Mouse (Mus musculus) left cerebral cortex, postnatal 10 days (tissue): ENCODE results near the gene Trim63. TPM values are rescaled to one million over a fixed set of nuclear protein-coding genes. Genes with fewer than 3 reads are reported as not detected.
"Not testable (repeated sequence)": the region's sequence is repeated elsewhere in the genome, so short reads cannot be mapped to it uniquely, and the experiment has no call there.

Experiments used
- DNase-seq, 2 experiments: peaks; one replicate each; pipeline ENCODE4 v3.0.0; 2021 to 2022; ENCODE audit warnings: low spot score in 2 of 2, mixed read lengths in 1 of 2; ENCODE audit errors: extremely low spot score in 1 of 2
- intact Hi-C: fragments of 180-260 bp; cut with DNase I; formaldehyde crosslinking; loops from one replicate; pipeline ENCODE4 v1.15.1; 2025
- total RNA-seq, 2 experiments: library from RNA; stranded (reverse); gene quantifications; 2 replicates each; pipeline ENCODE4 v1.2.3; 2021

Trim63 gene
- total RNA-seq, result under 1 TPM; 0.66 to 0.87 TPM

DNA sequence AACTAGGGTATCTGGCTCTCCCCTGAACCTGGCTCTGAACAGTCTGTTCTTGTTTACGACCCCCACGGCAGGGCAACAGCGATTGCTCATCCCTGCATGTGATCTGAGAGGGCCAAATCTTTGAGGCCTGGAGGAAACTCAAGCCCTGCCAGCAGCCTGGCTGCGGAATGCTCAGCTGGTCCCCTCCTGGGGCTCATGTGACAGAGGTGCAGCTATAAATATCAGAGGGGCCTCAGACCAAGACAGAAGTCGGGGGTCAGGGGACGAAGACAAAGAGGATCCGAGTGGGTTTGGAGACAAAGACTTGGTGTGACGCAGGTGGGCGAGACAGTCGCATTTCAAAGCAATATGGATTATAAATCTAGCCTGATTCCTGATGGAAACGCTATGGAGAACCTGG lies at the start of gene Trim63:
Trim63 (plus strand) TSS at position 245 of the 400 bp plus-strand sequence.
- DNase-seq, result peak in 1 of 2 experiments; percentile 33
- intact Hi-C loops, result no loop called here

DNA sequence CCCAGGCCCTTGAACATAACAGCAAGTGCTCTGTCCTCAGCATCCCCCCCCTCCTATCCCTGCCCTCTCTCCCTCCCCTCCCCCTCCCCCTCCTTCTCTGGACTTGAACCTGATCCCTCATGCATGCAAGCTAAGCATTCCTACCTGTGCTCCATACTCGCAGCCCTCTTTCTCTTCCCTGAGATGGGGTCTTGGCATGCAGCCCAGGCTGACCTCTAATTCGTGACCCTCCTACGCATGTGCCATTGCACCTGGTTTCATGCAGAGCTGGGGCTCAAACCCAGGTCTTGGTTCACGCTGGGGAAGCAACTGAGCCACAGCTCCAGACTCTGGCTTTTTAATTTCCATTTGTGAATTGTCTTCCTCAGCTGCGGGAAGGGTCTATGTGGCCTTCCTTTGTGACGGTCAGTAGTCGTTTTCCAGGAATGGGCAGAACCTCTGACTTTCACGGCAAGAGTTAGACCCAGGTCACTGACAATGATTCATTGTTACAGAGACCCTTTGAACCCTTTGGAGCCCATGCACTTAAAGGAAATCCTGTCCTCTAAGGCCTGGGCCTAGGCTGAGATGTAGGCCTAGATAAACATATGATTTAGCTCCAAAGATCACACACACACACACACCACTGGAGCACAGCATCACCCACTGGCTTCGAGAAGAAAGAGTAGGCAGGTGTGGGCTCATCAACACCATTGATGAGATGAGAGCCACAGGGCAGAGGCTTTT lies 48.9 kb upstream of the Trim63 start:
- intact Hi-C loops, result no loop called here

DNA sequence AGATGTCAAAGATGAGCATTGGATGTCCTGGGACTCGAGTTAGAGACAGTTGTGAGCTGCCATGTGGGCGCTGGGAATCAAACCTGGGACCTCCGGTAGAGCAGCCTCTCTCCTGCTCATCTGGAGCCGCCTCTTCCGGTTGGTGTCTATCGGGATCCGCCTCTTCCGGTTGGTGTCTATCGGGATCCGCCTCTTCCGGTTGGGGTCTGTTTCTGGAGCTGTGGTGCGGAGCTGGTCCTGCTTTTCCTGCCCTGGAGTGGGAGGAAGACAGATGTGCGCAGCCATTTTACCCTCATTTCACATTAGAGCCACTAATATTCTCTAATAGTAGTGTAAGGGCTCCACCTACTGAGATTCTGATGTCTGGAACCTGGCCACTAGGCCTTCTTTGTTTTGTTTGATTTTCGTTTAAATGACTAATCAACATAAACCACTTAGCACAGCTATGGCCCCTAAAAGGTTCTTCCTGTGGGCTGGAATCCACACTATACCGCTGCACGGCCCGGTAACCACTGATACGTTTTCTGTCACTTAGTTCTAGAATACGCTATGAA lies 46.7 kb upstream of the Trim63 start:
- intact Hi-C loops, result no loop called here
- peak in 1 of 2 experiments; percentile 46 for DNase-seq

More for the DNA sequence above, 48.9 kb upstream of the Trim63 start:
- DNase-seq, result no peak

DNA sequence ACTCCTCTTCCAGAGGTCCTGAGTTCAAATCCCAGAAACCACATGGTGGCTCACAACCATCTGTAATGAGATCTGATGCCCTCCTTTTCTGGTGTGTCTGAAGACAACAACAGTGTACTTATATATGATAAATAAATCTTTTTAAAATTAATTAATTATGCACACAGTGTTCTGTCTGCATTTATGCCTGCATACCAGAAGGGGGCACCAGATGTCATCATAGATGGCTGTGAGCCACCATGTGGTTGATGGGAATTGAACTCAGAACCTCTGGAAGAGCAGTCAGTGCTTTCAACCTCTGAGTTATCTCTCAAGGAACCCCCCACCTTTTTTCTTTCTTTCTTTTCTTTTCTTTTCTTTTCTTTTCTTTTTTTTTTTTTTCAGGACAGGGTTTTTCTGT lies 45.3 kb upstream of the Trim63 start:
- intact Hi-C loops, DNase-seq: not testable (repeated sequence)

DNA sequence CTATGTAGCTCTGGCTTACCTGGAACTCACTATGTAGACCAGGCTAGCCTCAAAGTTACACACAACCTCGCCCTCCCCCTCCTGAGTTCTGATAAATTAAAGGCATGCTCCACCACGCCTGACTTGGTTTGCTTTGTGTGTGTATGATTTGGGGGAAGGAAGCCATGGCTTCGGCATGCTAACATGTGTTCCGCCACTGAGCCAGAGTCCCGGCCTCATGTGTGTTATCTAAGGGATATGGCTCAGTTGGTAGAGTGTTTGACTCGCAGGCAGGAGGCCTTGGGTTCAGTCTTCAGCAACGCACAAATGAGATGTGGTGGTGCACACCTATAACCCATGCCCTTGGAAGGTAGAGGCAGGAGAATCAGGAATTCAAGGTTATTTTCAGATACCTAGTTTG lies 42.9 kb upstream of the Trim63 start:
- no peak for DNase-seq
- intact Hi-C loops, result no loop called here

DNA sequence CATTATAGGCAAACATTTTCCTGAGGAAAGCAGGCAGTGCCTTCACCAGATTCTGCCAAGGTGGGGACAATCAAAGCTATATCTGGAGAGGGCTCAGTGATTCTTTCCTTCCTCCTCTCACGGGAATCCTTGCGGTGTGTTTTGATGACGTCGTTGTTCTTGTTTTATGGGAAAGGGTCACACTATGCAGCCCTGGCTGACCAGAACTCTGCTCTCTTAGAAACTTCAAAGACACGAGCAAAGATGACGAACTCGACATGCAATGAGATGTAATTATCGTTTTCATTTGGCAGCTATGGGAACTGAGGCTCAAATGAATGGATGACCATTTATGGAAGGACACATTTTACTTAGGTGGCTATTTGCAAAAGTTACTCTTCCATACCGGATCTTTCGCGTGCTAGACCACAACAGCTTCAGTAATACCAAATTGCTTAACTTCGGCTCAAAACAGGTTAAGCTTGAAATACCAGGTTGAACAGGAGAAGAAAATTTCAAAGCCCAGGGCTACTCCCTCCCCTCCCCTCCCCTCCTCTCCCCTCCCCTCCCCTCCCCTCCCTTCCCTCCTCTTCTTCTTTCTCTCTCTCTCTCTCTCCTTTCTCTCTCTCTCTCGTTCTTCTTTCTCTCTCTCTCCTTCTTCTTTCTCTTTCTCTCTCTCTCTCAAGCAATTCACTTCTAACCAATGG lies 42.0 kb upstream of the Trim63 start:
- intact Hi-C loops, result no loop called here
- DNase-seq, result no peak

DNA sequence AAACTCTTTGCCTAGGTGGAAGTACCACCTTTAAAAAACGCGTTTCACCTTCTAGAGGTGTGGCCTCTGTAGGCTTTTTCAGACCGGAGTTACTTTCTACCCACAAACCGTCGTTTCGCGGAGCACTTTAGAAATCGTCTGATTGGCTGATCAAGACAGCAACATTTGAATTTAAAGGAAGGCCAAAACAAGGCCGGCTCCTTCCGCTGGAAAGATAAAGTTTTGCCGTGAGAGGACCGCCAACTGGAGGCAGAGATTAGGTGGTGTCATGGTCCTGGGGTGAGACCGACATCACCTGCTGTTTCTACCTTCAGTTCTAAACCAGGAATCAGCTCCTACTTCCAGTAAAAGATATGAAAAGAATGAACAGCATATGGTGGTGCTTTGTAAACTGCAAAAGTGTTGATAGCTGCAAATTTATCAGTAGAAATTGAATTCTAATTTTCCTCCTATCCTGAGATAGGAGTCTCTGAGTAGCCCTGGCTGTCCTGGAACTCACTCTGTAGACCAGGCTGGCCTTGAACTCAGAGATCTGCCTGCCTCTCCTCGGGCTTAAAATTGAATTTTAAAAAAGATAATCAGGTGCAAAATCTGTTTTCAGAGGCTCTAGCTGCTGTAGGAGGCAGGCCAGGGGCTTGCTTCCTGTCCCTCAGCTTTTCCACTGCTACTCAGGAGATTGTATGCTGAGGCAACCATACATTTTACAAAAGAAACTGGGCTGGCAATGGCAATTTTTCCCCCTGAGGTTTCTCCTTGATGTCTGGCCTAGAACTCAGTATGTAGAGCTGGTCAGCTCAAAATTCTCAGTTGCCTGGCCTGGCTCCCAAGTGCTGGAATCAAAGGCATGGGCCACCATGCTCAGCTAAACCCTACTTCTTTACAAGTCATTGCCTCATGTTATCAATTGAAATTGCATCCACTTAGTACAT lies 41.2 kb upstream of the Trim63 start:
- intact Hi-C loops, result no loop called here
- DNase-seq, result no peak

DNA sequence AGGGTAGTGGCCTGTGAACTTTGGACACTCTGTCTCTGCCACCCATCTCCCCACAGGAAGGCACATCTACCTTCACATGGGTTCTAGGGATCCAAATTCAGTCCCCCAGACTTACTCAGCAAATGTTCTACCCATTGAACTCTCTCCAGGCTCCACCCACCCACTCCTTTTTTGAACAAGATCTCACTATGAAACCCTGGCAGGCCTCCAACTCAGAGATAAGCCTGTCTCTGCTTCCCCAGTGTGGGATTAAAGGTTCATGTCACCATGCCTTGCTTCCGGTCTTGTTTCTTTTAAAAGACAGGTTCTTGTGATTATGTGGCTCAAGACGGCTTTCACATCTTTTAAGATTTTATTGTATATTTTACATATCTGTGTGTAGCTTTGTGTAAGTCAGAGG lies 30.0 kb upstream of the Trim63 start:
- DNase-seq, result no peak
- intact Hi-C loops, result no loop called here

DNA sequence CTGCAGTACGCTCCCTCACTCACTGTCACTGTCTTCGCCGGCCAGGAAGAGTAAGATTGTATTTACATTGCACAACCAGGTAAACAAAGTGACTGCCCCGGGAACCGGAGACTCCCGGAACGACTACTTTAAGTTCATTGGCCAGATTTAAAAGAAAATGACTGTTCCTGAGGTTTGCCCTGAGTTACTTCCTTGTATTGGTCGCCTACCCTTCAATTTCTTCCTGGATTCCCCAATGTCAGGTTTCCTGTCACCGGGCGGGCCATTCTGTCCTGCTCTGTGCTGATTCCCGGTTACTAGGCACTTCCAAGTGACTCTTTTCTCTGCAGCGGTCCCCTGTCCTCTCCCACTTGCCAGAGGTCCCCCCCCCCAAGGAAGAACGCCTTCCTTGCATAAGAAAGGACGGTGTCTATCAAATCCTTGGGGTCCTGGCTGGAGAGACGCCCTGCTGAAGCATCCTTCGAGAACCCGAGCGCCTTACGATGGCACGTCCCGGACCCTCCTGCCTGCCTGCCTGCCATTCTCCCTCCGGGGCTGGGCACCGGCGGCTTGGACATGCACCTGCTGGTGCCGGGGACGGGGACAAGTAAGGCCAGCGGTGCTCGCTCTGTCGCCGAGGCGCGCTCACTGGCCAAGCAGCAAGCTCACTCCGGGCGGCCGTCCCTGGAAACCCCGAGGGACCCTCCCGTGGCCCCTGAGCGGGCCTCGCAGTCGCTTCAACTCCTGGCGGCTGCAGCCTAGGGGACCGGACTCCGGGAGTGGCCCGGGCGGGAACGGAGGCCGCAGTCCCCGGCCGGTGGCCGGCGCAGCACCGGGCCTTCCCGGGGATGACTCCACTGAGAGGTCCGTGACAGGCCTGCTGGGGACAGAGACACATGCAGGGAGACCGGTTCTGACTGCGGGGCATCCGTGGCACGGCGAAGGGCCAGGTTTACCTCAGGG lies 28.4 kb upstream of the Trim63 start:
- intact Hi-C loops, result no loop called here
- DNase-seq, result peak in 1 of 2 experiments; percentile 68

DNA sequence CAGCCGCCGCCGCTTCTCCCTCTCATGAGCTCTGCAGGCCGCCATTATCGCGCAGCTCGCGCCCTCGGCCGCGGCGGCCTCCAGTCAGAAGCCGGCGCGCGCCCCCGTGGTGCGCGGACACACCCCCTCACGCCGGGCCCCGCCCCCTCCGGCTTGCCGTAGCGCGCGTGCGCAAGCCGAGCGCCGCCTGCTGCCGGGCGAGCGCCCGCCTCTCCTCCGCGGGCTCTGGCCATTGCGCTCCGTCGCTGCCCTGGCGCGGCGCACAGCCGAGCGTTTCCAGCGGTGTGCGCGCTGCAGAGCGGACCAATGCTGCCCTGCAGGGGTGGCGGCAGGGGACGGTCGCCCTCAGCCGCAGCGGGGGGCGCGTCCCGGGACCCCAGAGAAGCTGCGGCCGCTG lies 27.8 kb upstream of the Trim63 start:
- intact Hi-C loops, result no loop called here

DNA sequence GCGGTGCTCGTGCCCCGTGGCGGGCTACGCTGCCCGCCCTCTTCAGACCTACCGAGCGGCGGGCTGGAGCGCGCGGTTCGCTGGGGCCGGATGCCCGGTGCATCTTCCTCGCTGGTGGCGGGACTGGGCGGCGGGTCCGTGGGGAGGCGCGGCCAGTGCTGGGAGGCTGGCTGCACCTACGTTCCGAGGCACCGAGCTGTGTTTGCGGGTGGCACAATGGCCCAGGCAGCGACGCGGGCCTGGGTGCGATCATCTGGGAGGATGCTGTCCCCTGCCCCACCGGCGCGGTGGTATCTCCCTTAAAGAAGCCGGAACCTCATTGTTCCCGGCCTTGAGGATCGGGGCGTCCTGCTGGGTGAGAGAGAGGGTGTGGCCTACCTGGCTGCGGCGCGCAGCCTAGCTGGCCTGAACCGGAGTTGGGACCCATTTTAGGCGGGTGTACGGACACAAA lies 27.3 kb upstream of the Trim63 start, which contains the start of gene Pdik1l:
Pdik1l (minus strand) TSS at position 321 of the 451 bp plus-strand sequence.
- peak; percentile 41 to 87 for DNase-seq
- intact Hi-C loops, result no loop called here

More for the DNA sequence above, 27.8 kb upstream of the Trim63 start:
- DNase-seq, result peak; percentile 91 to 97

DNA sequence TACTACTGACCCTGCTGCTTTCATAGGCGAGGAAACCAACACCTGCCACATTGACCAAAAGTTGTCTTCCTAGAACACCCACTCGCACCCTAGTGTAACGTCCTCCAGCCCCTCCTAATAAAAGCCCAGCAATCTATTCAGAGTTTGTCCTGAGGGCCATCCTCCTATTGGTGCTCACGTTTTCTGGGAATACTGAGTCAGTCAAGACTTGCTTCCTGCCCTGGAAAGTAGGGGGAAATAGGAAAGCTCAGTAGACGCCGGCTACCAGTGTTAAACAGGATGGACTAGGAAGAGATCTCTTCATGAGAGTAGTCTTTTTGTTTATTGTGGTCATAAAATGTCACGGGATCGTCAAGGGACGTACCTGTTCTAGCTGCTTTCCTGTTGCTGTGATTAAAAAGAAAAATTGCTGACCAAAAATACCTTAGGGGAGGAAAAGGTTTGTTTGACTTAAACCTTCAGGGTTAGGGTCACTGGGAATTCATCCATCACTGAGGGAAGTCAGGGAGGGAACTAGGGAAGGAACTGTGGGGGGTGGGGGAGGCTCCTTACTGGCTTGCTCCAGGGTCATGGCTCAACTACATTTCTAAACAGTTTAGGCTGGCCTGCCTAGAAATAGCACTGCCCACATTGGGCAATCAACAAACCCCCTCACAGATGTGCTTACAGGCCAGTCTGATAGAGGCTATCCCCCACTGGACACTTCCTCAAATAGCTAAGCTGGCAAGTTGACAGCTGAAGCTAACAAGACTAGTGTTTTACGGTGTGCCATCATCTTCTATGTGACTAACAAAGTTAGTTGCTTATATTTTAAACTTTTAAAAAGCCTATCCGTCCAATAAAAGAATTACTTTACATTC lies 26.3 kb upstream of the Trim63 start:
- intact Hi-C loops, result no loop called here
- no peak for DNase-seq

DNA sequence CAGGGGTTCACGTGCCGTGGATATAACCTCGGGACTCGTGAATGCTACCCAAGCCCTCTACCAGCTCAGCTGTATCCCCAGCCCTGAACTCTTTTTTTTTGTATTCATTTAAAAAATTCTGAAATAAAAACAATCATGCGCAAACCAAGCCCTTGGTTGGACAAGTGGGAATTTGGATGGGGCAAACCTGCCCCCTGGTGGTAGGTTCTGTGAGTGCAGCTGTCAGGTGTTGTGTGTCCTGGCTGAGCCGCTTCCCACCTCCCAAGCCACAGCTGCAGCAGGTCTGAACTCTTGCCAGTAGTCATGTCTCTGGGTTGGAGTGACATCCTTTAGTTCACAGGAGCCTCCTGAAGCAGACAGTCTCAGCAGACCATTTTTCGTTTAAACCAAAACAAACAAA lies 22.9 kb upstream of the Trim63 start:
- intact Hi-C loops, result loop anchor here (5.0 to 10.0 kb wide), 2 partner anchors 40 to 63 kb away; partner anchors contain the start of gene Grrp1

DNA sequence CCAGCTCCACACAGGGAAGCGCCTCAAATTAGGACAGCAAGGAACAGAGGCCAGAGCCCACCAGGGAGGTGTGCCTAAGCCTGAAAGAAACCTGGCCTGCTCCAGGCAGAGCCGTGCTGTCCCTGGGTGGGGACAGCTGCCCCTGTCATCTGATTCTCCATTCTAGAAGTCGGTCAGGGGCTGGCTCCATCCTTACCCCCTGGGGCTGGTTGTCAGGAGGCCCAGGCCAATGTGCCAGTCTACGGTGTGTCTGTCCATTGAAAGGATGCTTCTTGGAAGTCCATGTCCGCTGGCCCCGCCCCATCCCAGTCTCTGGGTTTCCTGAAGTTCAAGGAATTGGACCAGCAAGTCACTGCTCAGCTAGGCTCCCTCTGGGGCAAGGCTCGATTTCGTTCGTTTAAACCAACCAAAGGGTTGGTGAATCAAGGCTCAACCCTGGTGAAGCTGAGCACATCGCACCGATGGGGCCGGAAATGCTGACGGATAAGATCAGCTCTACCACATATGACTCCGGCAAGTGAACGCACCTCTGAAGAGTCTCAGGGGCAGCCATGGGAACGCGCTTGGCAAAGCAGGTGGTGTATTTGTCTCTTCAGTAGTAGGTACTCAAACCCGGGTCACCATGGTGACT lies 21.7 kb upstream of the Trim63 start:
- no peak for DNase-seq
- intact Hi-C loops, result loop anchor here (5.0 to 10.0 kb wide), 2 partner anchors 41 to 62 kb away; partner anchors contain the start of gene Grrp1

More for the DNA sequence above, 22.9 kb upstream of the Trim63 start:
- DNase-seq, result peak in 1 of 2 experiments; percentile 73

DNA sequence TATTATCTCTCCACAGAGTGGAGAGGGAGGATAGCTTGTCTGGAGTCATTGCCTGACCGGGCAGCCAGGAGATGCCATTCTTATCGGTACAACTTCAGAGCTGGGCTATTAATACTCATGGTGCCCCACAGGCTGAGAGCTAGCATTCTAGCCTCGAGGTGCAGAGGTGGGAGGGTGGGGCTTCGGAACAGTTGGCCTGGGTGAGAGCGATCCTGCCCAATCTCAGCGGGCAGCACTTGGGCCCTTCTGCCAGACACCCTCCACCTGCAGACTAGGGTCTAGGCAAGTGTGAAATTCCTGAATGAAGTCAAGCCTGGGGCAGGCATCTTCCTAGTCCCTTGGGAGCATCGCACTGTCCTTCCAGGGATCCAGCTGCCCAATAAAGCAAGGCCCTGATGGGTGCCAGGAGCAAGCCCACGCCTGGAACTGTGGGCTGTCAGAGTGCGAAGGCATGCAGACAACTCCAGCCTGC lies 21.2 kb upstream of the Trim63 start:
- intact Hi-C loops, result loop anchor here (5.0 to 10.0 kb wide), 2 partner anchors 41 to 61 kb away; partner anchors contain the start of gene Grrp1
- DNase-seq, result no peak

DNA sequence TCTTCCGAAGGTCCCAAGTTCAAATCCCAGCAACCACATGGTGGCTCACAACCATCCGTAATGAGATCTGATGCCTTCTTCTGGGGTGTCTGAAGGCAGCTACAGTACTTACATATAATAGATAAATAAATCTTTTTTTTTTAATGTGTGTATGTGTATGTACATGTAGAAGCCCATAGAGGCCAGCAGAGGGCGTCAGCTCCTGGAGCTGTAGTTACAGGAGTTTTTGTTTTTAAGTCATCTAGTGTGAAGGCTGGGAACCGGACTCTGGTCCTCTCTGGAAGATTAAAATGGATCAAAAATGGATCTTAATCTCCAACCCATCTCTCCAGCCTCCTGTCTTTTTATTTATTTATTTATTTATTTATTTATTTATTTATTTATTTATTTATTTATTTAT lies 18.8 kb upstream of the Trim63 start:
- DNase-seq, result not testable (repeated sequence)
- intact Hi-C loops, result loop anchor here (10.0 kb wide), 1 partner anchor 59 kb away; no protein-coding TSS in a partner anchor
